Mouse (Mus musculus): ENCODE results near the gene Smap2.

- TF ChIP-seq POLR2A (IDR thresholded peaks at IDR 0.05; ENCODE audit: control insufficient read depth, low read depth, low read length): no peak
- no peak for TF ChIP-seq CTCF (IDR thresholded peaks at IDR 0.05; ENCODE audit: control insufficient read depth, insufficient read depth, insufficient replicate concordance, low read depth, low read length)
These were observed 787 bp downstream of the Smap2 start for GRCm38 (mm10) chr4:121016021-121016898.
